Mouse (Mus musculus): ENCODE measurements around the gene Crls1. TPM values are rescaled to one million over a fixed set of nuclear protein-coding genes. Genes with fewer than 3 reads are reported as not detected.

Gene Crls1
- polyA plus RNA-seq, 1 experiment from 2014 or later, result 9.2 TPM

DNA sequence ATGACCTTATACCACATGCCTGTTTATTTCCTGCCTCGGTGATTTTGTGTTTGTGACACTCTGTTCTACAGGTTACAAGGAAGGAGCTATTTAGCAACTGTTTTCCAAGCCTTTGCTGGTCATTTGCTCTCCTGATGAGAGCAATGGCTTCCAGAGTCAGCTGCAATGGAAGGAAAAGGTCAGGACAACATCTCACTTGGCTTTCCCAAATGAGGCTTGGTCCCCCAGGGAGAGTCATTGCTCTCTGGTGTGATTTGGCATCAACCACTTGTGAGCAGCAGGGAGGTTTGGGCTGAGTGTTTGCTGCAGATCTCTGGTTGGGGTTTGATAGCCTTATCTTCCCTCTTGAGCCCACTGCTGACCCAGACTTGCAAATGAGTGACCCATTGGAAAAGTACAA, 54.1 kb downstream of the Crls1 start:
- Histone ChIP-seq H3K9ac (no peak overlapping the region), H3K27me3 (no peaks in the 10 kb centered on the region), H3K36me3 (no peaks in the 10 kb centered on the region), H3K4me2 (no peak overlapping the region), H3K9me3 (no peaks in the 10 kb centered on the region), H3K4me1 (replicated peaks) (no peaks in the 10 kb centered on the region; the same call in 1 of the 2 replicates), H3K4me3 (no peak overlapping the region), H3K27ac (no peak overlapping the region)
- WGBS, result 94% methylated on average over 1 of the region's 1 CpGs
- ATAC-seq (ENCODE audit: low FRiP score), result no peak

DNA sequence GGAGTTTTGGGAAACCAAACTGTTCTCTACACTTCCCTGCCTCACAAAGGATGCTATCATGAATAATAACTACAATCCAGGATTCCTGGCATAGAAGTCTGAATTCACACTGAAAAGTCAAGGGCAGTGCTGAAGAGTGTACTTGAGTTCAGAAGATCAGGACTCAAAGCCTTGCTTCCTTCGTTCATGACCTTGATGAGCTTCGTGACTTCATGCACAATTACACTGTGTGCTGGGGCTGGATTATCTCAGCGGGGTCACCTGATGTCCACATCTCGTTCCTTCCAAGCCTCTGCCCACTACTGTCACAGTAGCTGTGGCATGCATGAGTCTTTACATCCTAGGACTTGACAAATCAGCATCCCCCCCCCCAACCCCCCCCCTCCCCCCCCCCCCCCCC, 55.2 kb downstream of the Crls1 start:
- Histone ChIP-seq H3K27me3 (no peaks in the 10 kb centered on the region), H3K4me3 (no peak overlapping the region), H3K9me3 (no peaks in the 10 kb centered on the region), H3K27ac (no peak overlapping the region), H3K4me1 (replicated peaks) (no peaks in the 10 kb centered on the region; the same call in 1 of the 2 replicates), H3K9ac (no peak overlapping the region), H3K4me2 (no peak overlapping the region), H3K36me3 (no peaks in the 10 kb centered on the region)
- ATAC-seq (ENCODE audit: low FRiP score), result 0 out of 2 replicates have a peak, but pooled peaks have one; percentile 7
- WGBS, result 75% methylated on average over 4 of the region's 4 CpGs

DNA sequence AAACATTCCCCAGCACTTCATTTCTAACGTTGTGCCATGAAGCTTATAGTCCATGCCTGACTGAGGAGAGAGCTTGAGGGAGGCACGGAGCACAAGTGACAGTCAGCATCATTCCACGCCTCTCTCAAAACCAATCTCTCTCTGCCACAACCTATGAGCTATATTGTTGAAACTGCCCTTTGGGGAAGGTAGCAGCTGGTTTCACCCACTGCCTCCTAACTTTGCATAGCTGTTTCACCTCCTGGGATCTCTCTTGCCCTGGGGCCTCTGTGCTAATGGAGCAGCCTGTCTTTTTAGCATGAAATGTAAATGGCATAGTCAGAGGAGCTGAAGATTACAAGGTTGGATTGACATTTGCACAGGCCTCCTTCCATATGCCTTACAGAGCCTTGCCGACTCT, 55.6 kb downstream of the Crls1 start:
- whole genome bisulfite sequencing, result 67% methylated on average over 3 of the region's 4 CpGs
- Histone ChIP-seq H3K36me3 (no peaks in the 10 kb centered on the region), H3K9ac (no peak overlapping the region), H3K4me3 (no peak overlapping the region), H3K4me2 (no peak overlapping the region), H3K27ac (no peak overlapping the region), H3K27me3 (no peaks in the 10 kb centered on the region), H3K9me3 (no peaks in the 10 kb centered on the region), H3K4me1 (replicated peaks) (no peaks in the 10 kb centered on the region; the same call in 1 of the 2 replicates)
- ATAC-seq (ENCODE audit: low FRiP score), result peak; percentile 61; the same call in 1 of the 2 replicates

DNA sequence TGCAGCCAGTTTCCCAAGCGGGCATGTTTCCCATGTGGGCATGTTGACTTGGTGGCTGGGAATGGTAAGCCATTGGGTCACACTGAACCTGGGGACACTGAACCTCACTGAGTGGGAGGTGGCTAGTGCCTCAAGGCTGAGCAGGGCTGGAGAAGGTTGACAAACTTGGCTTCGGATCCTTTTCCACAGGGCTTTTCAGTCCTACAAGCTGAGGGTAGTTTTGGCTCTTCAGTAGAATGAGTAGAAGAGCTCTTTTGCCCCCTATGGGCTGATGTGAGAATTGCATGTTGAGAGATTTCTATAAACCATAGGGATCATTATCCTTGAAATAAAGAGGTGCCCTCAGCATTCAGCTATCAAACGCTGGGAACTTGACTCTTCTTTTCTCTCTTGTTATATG, 57.0 kb downstream of the Crls1 start:
- H3K9ac ChIP-seq, result no peak overlapping the region
- no peak overlapping the region for H3K4me3 ChIP-seq
- H3K36me3 ChIP-seq, result no peaks in the 10 kb centered on the region
- no peak overlapping the region for H3K27ac ChIP-seq
- WGBS, result 38% methylated on average over 3 of the region's 3 CpGs
- H3K4me2 ChIP-seq, result no peak overlapping the region
- no peaks in the 10 kb centered on the region; the same call in 1 of the 2 replicates for H3K4me1 ChIP-seq (replicated peaks)
- no peaks in the 10 kb centered on the region for H3K9me3 ChIP-seq
- no peaks in the 10 kb centered on the region for H3K27me3 ChIP-seq
- no peak for ATAC-seq (ENCODE audit: low FRiP score)

DNA sequence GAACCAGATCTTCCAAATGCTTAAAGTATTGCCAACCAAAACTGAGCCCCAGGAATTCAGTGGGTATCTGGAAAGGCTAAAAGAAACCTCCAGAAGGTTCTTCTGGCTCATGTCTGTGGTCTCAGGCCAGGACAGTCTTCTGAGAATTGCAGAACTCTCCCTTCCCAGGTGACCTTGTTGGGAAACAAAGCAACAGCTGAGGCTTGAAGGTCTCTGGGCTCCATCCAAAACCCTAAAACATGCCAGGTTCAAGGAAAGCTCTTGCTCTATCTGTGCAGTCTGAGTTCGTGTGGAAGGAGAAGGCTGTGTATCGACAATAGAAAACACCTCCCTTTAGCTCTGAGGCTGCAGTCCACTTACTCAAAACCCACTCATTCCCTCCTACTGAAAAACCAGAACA, 58.5 kb downstream of the Crls1 start:
- WGBS, result 83% methylated on average over 2 of the region's 2 CpGs
- Histone ChIP-seq H3K4me2 (no peak overlapping the region), H3K9me3 (no peaks in the 10 kb centered on the region), H3K27ac (no peak overlapping the region), H3K9ac (no peak overlapping the region), H3K27me3 (no peaks in the 10 kb centered on the region), H3K4me1 (replicated peaks) (no peaks in the 10 kb centered on the region; the same call in 1 of the 2 replicates), H3K4me3 (no peak overlapping the region), H3K36me3 (no peaks in the 10 kb centered on the region)
- ATAC-seq (ENCODE audit: low FRiP score), result no peak

DNA sequence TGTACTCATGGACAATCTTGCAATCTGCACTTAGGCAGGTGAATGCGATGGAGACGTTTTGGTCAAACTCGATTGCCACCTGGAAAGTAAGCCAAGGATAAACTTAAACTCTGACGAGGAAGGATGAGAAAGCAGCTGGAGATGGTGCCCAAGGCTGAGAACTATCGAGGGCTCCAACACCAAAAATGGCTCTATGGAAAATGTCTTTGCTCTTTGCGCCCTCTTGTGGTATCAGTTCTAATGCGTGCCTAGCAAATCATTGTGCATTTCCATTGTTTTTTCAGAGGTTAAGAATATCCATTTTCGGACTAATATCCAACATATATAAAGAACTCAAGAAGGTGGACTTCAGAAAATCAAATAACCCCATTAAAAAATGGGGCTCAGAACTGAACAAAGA, 60.3 kb downstream of the Crls1 start:
- H3K27ac ChIP-seq, result no peak overlapping the region
- WGBS, result 35% methylated on average over 8 of the region's 8 CpGs

DNA sequence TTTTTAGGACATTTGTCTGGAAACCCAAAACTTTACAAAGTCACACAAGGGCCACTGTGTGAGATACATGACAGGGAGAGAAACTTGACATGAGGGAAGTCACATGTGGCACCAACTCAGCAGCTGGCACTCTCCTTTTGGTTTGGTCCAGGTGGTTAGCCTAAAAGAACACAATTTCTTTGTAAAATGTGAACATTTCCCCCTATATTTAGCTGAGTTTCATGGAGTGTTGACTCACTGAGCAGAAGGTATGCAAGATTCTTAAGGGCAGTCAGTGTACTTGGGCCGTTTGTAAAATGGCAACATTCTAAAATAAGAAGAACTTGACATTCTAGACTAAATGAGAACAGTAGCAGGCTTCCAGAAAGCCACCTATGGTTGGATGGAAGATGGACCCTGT, 68.3 kb downstream of the Crls1 start:
- ATAC-seq (ENCODE audit: low FRiP score), result no peak
- Histone ChIP-seq H3K4me2 (no peak overlapping the region), H3K27ac (no peak overlapping the region), H3K36me3 (no peaks in the 10 kb centered on the region), H3K4me1 (replicated peaks) (no peaks in the 10 kb centered on the region), H3K9ac (no peak overlapping the region), H3K27me3 (no peaks in the 10 kb centered on the region), H3K4me3 (no peak overlapping the region), H3K9me3 (no peaks in the 10 kb centered on the region)
- 83% methylated on average over 1 of the region's 1 CpGs for WGBS

More for the DNA sequence above, 60.3 kb downstream of the Crls1 start:
- no peak for ATAC-seq (ENCODE audit: low FRiP score)
- no peak overlapping the region for H3K9ac ChIP-seq
- H3K4me2 ChIP-seq, result no peak overlapping the region
- H3K27me3 ChIP-seq, result no peaks in the 10 kb centered on the region
- H3K9me3 ChIP-seq, result no peaks in the 10 kb centered on the region
- H3K36me3 ChIP-seq, result no peaks in the 10 kb centered on the region
- H3K4me3 ChIP-seq, result no peak overlapping the region
- no peaks in the 10 kb centered on the region; the same call in 1 of the 2 replicates for H3K4me1 ChIP-seq (replicated peaks)

Other genes with a start within 250 kb of the Crls1 start
- 22.5 and 25.5 TPM in 2 replicates for gene Shld1, start 159.7 kb upstream of the Crls1 start, polyA plus RNA-seq (2015; fragmentation: Nextera tagmentation; extraction: Ambion mirVana)
- 72.7 and 87.2 TPM in 2 replicates for gene Chgb, start 65.4 kb upstream of the Crls1 start, polyA plus RNA-seq (2015; fragmentation: Nextera tagmentation; extraction: Ambion mirVana)
- 25.6 and 26.5 TPM in 2 replicates for gene Trmt6, start 30.6 kb upstream of the Crls1 start, polyA plus RNA-seq (2015; fragmentation: Nextera tagmentation; extraction: Ambion mirVana)
- 5.8 and 6.7 TPM in 2 replicates for gene Mcm8, start 30.5 kb upstream of the Crls1 start, polyA plus RNA-seq (2015; fragmentation: Nextera tagmentation; extraction: Ambion mirVana)
- 0.10 TPM in 1 of 2 replicates, not detected in the other for gene Lrrn4, start 34.2 kb downstream of the Crls1 start, polyA plus RNA-seq (2015; fragmentation: Nextera tagmentation; extraction: Ambion mirVana)
- gene Fermt1, start 99.2 kb downstream of the Crls1 start, polyA plus RNA-seq (2015; fragmentation: Nextera tagmentation; extraction: Ambion mirVana), result 0.66 TPM in 1 of 2 replicates, not detected in the other

Measured in hindbrain, embryonic 13.5 days (tissue).